Mouse (Mus musculus) liver, adult 2 months (tissue): Measurements from ENCODE around the gene Cd40. TPM values are rescaled to one million over a fixed set of nuclear protein-coding genes. Genes with fewer than 3 reads are reported as not detected.

Source experiments
- DNase-seq: peaks from one replicate; pipeline ENCODE4 v3.0.0-alpha.2; 2011; ENCODE audit warnings: low read depth, low spot score; ENCODE audit errors: extremely low read depth
- H3K27ac ChIP-seq: fragments of 200-500 bp; replicated peaks from 2 replicates; pipeline ENCODE4 v1.5.1; 2012; ENCODE audit warnings: low read depth, mild to moderate bottlenecking, control low read depth, inconsistent platforms, low read length; ENCODE audit not compliant: insufficient read depth
- H3K27me3 ChIP-seq: fragments of 200-500 bp; 2 replicates; pipeline ENCODE4 v1.6.1; 2012; ENCODE audit warnings: mild to moderate bottlenecking, moderate library complexity, low read length, inconsistent platforms; ENCODE audit not compliant: control insufficient read depth, insufficient read depth
- H3K36me3 ChIP-seq: fragments of 200-500 bp; 2 replicates; pipeline ENCODE4 v1.6.1; 2012; ENCODE audit warnings: low read length, inconsistent platforms; ENCODE audit not compliant: control insufficient read depth, insufficient read depth
- H3K4me1 ChIP-seq: fragments of 200-500 bp; 2 replicates; pipeline ENCODE4 v1.6.1; 2011; ENCODE audit warnings: low read length; ENCODE audit not compliant: control insufficient read depth, insufficient read depth
- H3K4me3 ChIP-seq: fragments of 200-500 bp; 2 replicates; pipeline ENCODE4 v1.5.1; 2011; ENCODE audit warnings: low read depth, mild to moderate bottlenecking, control low read depth, low read length, moderate library complexity; ENCODE audit not compliant: insufficient read depth
- H3K79me2 ChIP-seq: fragments of 200-500 bp; 2 replicates; pipeline ENCODE4 v1.6.1; 2012; ENCODE audit warnings: inconsistent platforms, mild to moderate bottlenecking, low read length, moderate library complexity; ENCODE audit not compliant: control insufficient read depth, insufficient read depth
- H3K9ac ChIP-seq: fragments of 200-500 bp; 2 replicates; pipeline ENCODE4 v1.6.1; 2012; ENCODE audit warnings: low read depth, mild to moderate bottlenecking, control low read depth, inconsistent platforms, low read length
- CTCF ChIP-seq: fragments of 200-500 bp; IDR thresholded peaks from 2 replicates; pipeline ENCODE4 v1.5.1; 2011; ENCODE audit warnings: low read depth, low read length, control low read depth
- POLR2A ChIP-seq: fragments of 200-500 bp; IDR thresholded peaks from 2 replicates; pipeline ENCODE4 v1.6.1; 2011; ENCODE audit warnings: low read length, control low read depth; ENCODE audit not compliant: insufficient read depth; ENCODE audit errors: extremely low read depth
- WGBS: fragments of 180-500 bp; shearing (Covaris S2); methylation state at CpG from one replicate; pipeline ENCODE4 v1.1.7; 2018; 5-methylcytosine and 5-hydroxymethylcytosine counted together
- polyA plus RNA-seq: library from polyadenylated mRNA; depleted of rRNA; stranded (reverse); fragments of >200 nt; gene quantifications from 2 replicates; pipeline ENCODE4 v1.2.3, GENCODE M21; 2012
- total RNA-seq: library from RNA; depleted of rRNA; stranded (reverse); fragments of >200 nt; gene quantifications from 2 replicates; pipeline ENCODE4 v1.2.3, GENCODE M21; 2014

Gene Cd40
- total and polyA plus RNA-seq, 2 experiments, result 0.74 to 1.0 TPM

GRCm38 (mm10) chr2:165034131-165035057, 21.0 kb upstream of the Cd40 start, which contains the start of gene Ncoa5:
Ncoa5 (minus strand) TSS chr2:165034867.
- H3K9ac ChIP-seq, result peak within 1 kb of the TSS; percentile 96
- TF ChIP-seq CTCF (peak; percentile 39; the same call in 1 of the 2 replicates), POLR2A (0 out of 2 replicates have a peak, but pooled peaks have one; percentile 32)
- WGBS, result under 1% methylated on average over 104 of the region's 111 CpGs
- H3K36me3 ChIP-seq, result no peaks in the 10 kb centered on the region
- peak within 1 kb of the TSS; percentile 85 for H3K4me3 ChIP-seq
- H3K79me2 ChIP-seq, result peaks cover 14% of the 10 kb centered on the region
- DNase-seq, result peak; percentile 74
- peaks cover 8% of the 10 kb centered on the region; the same call in 1 of the 2 replicates for H3K4me1 ChIP-seq
- peak within 1 kb of the TSS; percentile 71 for H3K27ac ChIP-seq
- H3K27me3 ChIP-seq, result no peaks in the 10 kb centered on the region

DNA sequence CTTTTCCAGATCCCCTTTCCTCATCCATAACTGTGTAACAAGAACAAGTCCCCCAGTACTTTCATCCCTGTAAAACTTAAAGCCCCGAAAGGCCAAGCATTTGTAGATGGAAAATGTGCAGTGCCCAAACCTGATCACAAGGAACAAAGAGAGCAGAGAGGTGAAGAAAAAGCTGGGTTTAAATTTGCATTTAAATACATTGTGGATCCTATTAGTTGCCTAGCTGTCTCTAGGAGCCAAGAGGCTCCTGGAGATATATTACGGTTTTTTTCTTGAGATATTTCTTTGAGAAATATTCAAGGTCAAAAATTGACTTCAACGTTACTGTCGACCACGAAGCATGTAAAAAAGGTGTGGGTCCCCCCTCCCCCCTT, 20.4 kb upstream of the Cd40 start:
- no peak overlapping the region for H3K27ac ChIP-seq
- H3K4me3 ChIP-seq, result peak overlapping the region; percentile 15; the same call in 1 of the 2 replicates
- 56% methylated on average over 5 of the region's 5 CpGs for WGBS
- no peak for TF ChIP-seq POLR2A
- TF ChIP-seq CTCF, result no peak
- H3K27me3 ChIP-seq, result no peaks in the 10 kb centered on the region
- H3K9ac ChIP-seq, result no peak overlapping the region
- H3K4me1 ChIP-seq, result peaks cover 8% of the 10 kb centered on the region; the same call in 1 of the 2 replicates
- DNase-seq, result no peak
- H3K36me3 ChIP-seq, result no peaks in the 10 kb centered on the region
- H3K79me2 ChIP-seq, result peaks cover 14% of the 10 kb centered on the region

DNA sequence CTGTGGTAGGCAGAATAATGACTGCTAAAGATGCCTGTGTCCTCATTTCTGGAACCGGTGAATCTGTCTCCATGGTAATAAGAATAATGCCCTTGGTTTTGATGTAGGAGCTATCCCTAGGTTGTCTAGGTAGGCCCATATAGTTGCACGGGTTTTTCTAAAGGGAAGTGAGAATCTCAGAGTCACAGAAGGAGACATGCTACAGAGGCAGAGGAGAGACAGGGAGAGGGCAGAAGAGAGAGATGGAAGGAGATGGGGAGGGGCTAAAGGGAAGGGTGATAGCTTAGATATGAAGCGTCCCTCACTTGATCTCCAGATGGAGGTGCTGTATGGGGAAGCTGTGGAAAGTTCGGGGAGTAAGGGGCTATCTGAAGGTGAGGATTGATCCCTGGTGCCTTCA, 18.0 kb upstream of the Cd40 start:
- no peak for DNase-seq
- 75% methylated on average over 4 of the region's 4 CpGs for WGBS
- Histone ChIP-seq H3K27ac (no peak overlapping the region), H3K27me3 (no peaks in the 10 kb centered on the region), H3K4me1 (peaks cover 8% of the 10 kb centered on the region; the same call in 1 of the 2 replicates), H3K79me2 (peaks cover 10% of the 10 kb centered on the region), H3K4me3 (no peak overlapping the region), H3K9ac (no peak overlapping the region), H3K36me3 (no peaks in the 10 kb centered on the region)
- TF ChIP-seq POLR2A (no peak), CTCF (no peak)

DNA sequence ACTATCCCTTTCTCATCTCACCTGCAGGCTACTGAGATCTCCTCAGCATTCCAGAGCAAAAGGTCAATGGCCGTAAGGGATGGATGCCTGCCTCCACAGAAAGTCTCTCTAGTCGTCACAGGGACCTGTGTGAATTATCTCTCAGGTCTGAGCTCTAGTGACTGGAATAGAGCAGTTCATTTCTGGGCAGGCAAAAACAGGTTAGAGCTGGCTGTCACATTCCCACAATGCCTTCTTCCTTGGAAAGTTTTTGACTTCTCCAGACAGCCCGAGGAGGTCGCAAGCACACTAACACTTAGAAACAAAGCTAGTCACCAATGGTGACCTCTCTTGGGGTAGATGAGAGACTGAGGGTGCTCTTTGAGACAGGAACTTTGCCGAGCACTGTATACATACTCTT, 13.3 kb upstream of the Cd40 start:
- WGBS, result 89% methylated on average over 5 of the region's 5 CpGs

DNA sequence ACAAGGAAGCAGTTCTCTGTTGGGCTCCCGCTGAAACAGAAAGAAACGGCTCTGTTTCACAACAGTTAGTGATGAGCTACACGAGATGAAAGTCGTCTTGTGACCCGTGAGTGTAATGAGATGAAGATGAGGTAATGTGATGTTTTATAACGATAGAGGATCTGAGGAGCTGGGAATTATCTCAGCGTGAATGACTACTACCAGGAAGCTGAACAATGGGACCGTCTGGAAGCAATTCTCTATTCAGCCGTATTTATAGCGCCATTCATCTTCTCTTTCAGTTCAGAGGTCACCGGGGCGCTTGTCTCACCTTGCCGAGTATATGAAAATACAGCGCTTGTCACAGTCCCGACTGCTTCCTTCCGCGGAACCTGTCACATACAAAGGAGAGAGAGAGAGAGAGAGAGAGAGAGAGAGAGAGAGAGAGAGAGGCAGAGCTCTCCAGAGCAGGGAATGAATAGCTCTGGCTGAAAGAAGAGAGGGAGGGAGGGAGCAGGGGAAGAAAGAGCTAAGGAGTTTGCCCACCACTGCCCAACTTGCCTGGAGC, 12.3 kb upstream of the Cd40 start:
- no peak for DNase-seq
- Histone ChIP-seq H3K79me2 (no peaks in the 10 kb centered on the region), H3K36me3 (no peaks in the 10 kb centered on the region), H3K4me1 (no peaks in the 10 kb centered on the region), H3K27ac (no peak overlapping the region), H3K4me3 (no peak overlapping the region), H3K27me3 (no peaks in the 10 kb centered on the region; the same call in 1 of the 2 replicates), H3K9ac (no peak overlapping the region)
- TF ChIP-seq POLR2A (no peak), CTCF (no peak)
- 56% methylated on average over 17 of the region's 17 CpGs for WGBS

More for the DNA sequence above, 13.3 kb upstream of the Cd40 start:
- no peak overlapping the region for H3K9ac ChIP-seq
- TF ChIP-seq POLR2A (no peak), CTCF (no peak)
- H3K79me2 ChIP-seq, result no peaks in the 10 kb centered on the region
- no peak overlapping the region for H3K27ac ChIP-seq
- no peak overlapping the region for H3K4me3 ChIP-seq
- DNase-seq, result no peak
- H3K36me3 ChIP-seq, result no peaks in the 10 kb centered on the region
- no peaks in the 10 kb centered on the region; the same call in 1 of the 2 replicates for H3K27me3 ChIP-seq
- no peaks in the 10 kb centered on the region for H3K4me1 ChIP-seq

- TF ChIP-seq POLR2A (no peak), CTCF (no peak)
- Histone ChIP-seq H3K27ac (no peak overlapping the region), H3K9ac (no peak overlapping the region), H3K4me1 (no peaks in the 10 kb centered on the region), H3K36me3 (no peaks in the 10 kb centered on the region), H3K79me2 (no peaks in the 10 kb centered on the region), H3K27me3 (no peaks in the 10 kb centered on the region; the same call in 1 of the 2 replicates), H3K4me3 (no peak overlapping the region)
- 66% methylated on average over 2 of the region's 2 CpGs for WGBS
- no peak for DNase-seq
These were observed 11.7 kb upstream of the Cd40 start for GRCm38 (mm10) chr2:165043729-165044128.
